Mouse (Mus musculus) stomach, postnatal 0 days (tissue): ENCODE measurements around the gene Mecom.

ENCODE experiments used
- CTCF ChIP-seq: IDR thresholded peaks from 2 replicates; pipeline ENCODE4 v1.5.1; 2016; ENCODE audit warnings: antibody characterized with exemption, low read depth, mild to moderate bottlenecking, moderate library complexity
- EP300 ChIP-seq: optimal IDR thresholded peaks from 2 replicates; pipeline ENCODE3; 2016; ENCODE audit warnings: antibody characterized with exemption

GRCm38 (mm10) chr3:30163390-30163789 lies 384.4 kb downstream of the Mecom start:
- TF ChIP-seq CTCF (no peak), EP300 (no peak)
